Mouse (Mus musculus) CH12F3 (cell line): ENCODE results near the gene Lims1.

Experiments used
- in situ Hi-C: fragments of 300-500 bp; cut with MboI; formaldehyde crosslinking; loops from 2 replicates; pipeline ENCODE4 v1.14.3; 2020; ENCODE audit warnings: low sequenced_read_pairs

Gene Lims1

GRCm38 (mm10) chr10:58382621-58383101, 59.4 kb downstream of the Lims1 start:
- in situ Hi-C loops: no loop called here

GRCm38 (mm10) chr10:58383282-58383681, 60.0 kb downstream of the Lims1 start:
- in situ Hi-C loops: no loop called here

- in situ Hi-C loops: no loop called here
Observed at GRCm38 (mm10) chr10:58383761-58384160, 60.5 kb downstream of the Lims1 start.

- in situ Hi-C loops: no loop called here
Observed at GRCm38 (mm10) chr10:58385629-58386028, 62.4 kb downstream of the Lims1 start.

- in situ Hi-C loops: no loop called here
Observed at GRCm38 (mm10) chr10:58386997-58387396, 63.7 kb downstream of the Lims1 start.

GRCm38 (mm10) chr10:58388648-58389047, 65.4 kb downstream of the Lims1 start:
- in situ Hi-C loops: no loop called here

GRCm38 (mm10) chr10:58389151-58389550, 65.9 kb downstream of the Lims1 start:
- in situ Hi-C loops: no loop called here

- in situ Hi-C loops: no loop called here
Observed at GRCm38 (mm10) chr10:58392435-58392834, 69.2 kb downstream of the Lims1 start.

GRCm38 (mm10) chr10:58393026-58394014, 70.1 kb downstream of the Lims1 start:
- in situ Hi-C loops: no loop called here

GRCm38 (mm10) chr10:58394170-58394569, 70.9 kb downstream of the Lims1 start:
- in situ Hi-C loops: no loop called here

- in situ Hi-C loops: no loop called here
Observed at GRCm38 (mm10) chr10:58395315-58395714, 72.0 kb downstream of the Lims1 start.

GRCm38 (mm10) chr10:58395723-58396122, 72.5 kb downstream of the Lims1 start:
- in situ Hi-C loops: no loop called here

- in situ Hi-C loops: no loop called here
Observed at GRCm38 (mm10) chr10:58396600-58396999, 73.3 kb downstream of the Lims1 start.

GRCm38 (mm10) chr10:58398941-58399340, 75.7 kb downstream of the Lims1 start:
- in situ Hi-C loops: no loop called here

- in situ Hi-C loops: no loop called here
Observed at GRCm38 (mm10) chr10:58401838-58402237, 78.6 kb downstream of the Lims1 start.

GRCm38 (mm10) chr10:58404639-58405038, 81.4 kb downstream of the Lims1 start:
- in situ Hi-C loops: no loop called here

GRCm38 (mm10) chr10:58405285-58405948, 82.2 kb downstream of the Lims1 start:
- in situ Hi-C loops: no loop called here

- in situ Hi-C loops: no loop called here
Observed at GRCm38 (mm10) chr10:58405949-58406305, 82.7 kb downstream of the Lims1 start.

- in situ Hi-C loops: no loop called here
Observed at GRCm38 (mm10) chr10:58412331-58412730, 89.1 kb downstream of the Lims1 start.

GRCm38 (mm10) chr10:58412852-58413251, 89.6 kb downstream of the Lims1 start:
- in situ Hi-C loops: no loop called here

- in situ Hi-C loops: no loop called here
Observed at GRCm38 (mm10) chr10:58416702-58417101, 93.4 kb downstream of the Lims1 start.
